ENCODE assay signal across 8 mouse cellular contexts in genomic region chr4:136469371-136469903, GRCm38 (mm10). TPM values are rescaled to one million over a fixed set of nuclear protein-coding genes. Genes with fewer than 3 reads are reported as not detected.
DNase-seq lines count a peak whose midpoint lies in the region; ATAC-seq and TF ChIP-seq lines count a peak whose summit lies in the region.

TSS of gene Luzp1 (plus strand) at chr4:136469761.

- H3K9me3 ChIP-seq in hindbrain, embryonic 13.5 days = no peaks in the 10 kb centered on the region

- 1% methylated on average over 36 of the region's 36 CpGs for WGBS in hindbrain, embryonic 13.5 days

- ATAC-seq in Patski = peak; percentile 85
- peak; percentile 94 for ATAC-seq in hindbrain, embryonic 13.5 days (ENCODE audit: low FRiP score)

- H3K27ac ChIP-seq in hindbrain, embryonic 13.5 days = peak within 1 kb of the TSS; percentile 96

- H3K36me3 ChIP-seq in hindbrain, embryonic 13.5 days = no peaks in the 10 kb centered on the region

- H3K9ac ChIP-seq in hindbrain, embryonic 13.5 days = peak within 1 kb of the TSS; percentile 89

- peak; percentile 51 for DNase-seq in Patski (ENCODE audit: low read depth, low spot score)
- peak; percentile 95 to 98 for DNase-seq in cerebellum, postnatal 14 days
- peak; percentile 87 to 93 for DNase-seq in frontal cortex, postnatal 14 days (ENCODE audit: low spot score in 2 of 2)
- peak; percentile 90 to 92 for DNase-seq in layer of hippocampus, postnatal 25 days (ENCODE audit: extremely low spot score in 1 of 2, low spot score in 1 of 2)
- DNase-seq in lung, postnatal 25 days (ENCODE audit: low spot score) = peak; percentile 93
- DNase-seq in retina, embryonic 14.5 days (ENCODE audit: low spot score) = peak; percentile 96
- DNase-seq in thymus, postnatal 4 days = peak; percentile 93

- POLR2A ChIA-PET in Patski (lab: Charles Lee) = interaction anchor here (1.2 to 1.8 kb wide), 2 partner anchors 44 to 48 kb away, joined by 4 to 5 read pairs; no protein-coding TSS in a partner anchor

- H3K4me3 ChIP-seq in hindbrain, embryonic 13.5 days = peak within 1 kb of the TSS; percentile 90

- peak within 1 kb of the TSS; percentile 61 for H3K4me2 ChIP-seq in hindbrain, embryonic 13.5 days

- no peaks in the 10 kb centered on the region for H3K27me3 ChIP-seq in Patski
- peaks cover 18% of the 10 kb centered on the region for H3K27me3 ChIP-seq in hindbrain, embryonic 13.5 days

- TF ChIP-seq CTCF in Patski (IDR thresholded peaks at IDR 0.05) = no peak

- CTCF ChIA-PET in Patski (lab: Charles Lee) = no interaction called here

- in situ Hi-C loops in Patski (cut with MboI; ENCODE audit: low pct_unique_long_range_greater_than_20kb) = no loop called here

- peaks cover 26% of the 10 kb centered on the region for H3K4me1 ChIP-seq in hindbrain, embryonic 13.5 days (replicated peaks)

RNA-seq across cellular contexts. Expression of gene Luzp1, which starts in this region (rescaled TPM):
- polyA plus RNA-seq in Patski (2021) = 26.8 TPM
- polyA plus RNA-seq in hindbrain, embryonic 13.5 days (2015; fragmentation: Nextera tagmentation; extraction: Ambion mirVana) = 67.1 and 76.1 TPM in 2 replicates
- 10 to 100 TPM; 82.8 to 88.1 TPM for total RNA-seq in layer of hippocampus, postnatal 25 days (2021)

Comparison
In these comparisons a context has a peak if more than half of its experiments do, and no peak if none do; other contexts are left out.
1. Peak in every context shown above with its lines: DNase-seq, ATAC-seq, H3K4me3 ChIP-seq and H3K27ac ChIP-seq.